Mouse (Mus musculus): ENCODE measurements around the gene Kcnj9.

Gene Kcnj9

GRCm38 (mm10) chr1:172323801-172324359 lies 5.2 kb downstream of the Kcnj9 start:
- no peak for TF ChIP-seq GATA4 (IDR thresholded peaks at IDR 0.05; ENCODE audit: insufficient replicate concordance, low read length)

- TF ChIP-seq GATA4 (IDR thresholded peaks at IDR 0.05; ENCODE audit: insufficient replicate concordance, low read length) = no peak
Observed at GRCm38 (mm10) chr1:172323298-172323697, 5.8 kb downstream of the Kcnj9 start.

GRCm38 (mm10) chr1:172322725-172323124 lies 6.4 kb downstream of the Kcnj9 start:
- TF ChIP-seq GATA4 (IDR thresholded peaks at IDR 0.05; ENCODE audit: insufficient replicate concordance, low read length) = no peak

DNA sequence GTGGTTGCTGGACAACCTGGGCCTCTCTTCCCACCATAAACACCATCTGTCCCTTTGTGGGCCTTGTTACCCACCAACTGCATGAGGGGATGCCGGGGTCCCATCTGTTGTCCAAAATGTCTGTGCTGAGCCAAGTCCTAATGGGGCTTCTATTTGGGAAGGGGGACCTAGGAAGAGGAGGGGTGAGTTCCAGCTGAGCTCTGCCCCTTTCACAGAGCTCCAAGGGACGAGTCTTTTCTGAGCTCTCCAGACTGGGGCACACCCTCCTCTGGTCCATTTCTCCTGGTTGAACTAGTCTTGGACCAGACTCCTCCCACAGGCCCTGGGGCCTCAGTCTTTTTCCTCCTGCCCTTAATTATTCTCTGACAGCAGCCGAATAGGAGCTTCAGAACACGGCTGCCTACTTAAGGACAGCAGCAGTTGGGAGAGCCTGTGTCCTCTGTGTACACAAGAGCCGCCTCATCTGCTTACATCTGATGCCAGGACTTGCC lies 9.2 kb downstream of the Kcnj9 start:
- no peak for TF ChIP-seq GATA4 (IDR thresholded peaks at IDR 0.05; ENCODE audit: insufficient replicate concordance, low read length)

DNA sequence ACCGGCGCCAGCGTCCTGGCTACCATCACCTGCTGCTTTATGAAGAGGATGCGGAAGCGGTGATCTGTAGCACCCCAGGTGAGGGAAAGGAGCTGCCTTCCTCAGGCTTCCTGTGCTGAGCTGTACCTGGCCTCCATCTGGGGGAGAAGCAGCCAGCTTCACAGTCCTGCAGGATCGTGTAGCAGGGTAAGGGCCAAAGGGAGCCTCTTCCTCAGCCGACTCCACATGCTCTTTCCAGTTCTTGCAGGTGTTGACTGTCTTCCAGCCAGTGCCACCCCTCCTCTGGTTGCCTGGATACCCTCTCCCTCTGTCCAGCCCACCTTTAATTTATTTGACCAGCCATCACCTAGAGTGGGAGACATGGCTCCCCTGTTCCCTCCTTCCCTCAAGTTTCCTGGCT lies 9.8 kb downstream of the Kcnj9 start:
- no peak for TF ChIP-seq GATA4 (IDR thresholded peaks at IDR 0.05; ENCODE audit: insufficient replicate concordance, low read length)

DNA sequence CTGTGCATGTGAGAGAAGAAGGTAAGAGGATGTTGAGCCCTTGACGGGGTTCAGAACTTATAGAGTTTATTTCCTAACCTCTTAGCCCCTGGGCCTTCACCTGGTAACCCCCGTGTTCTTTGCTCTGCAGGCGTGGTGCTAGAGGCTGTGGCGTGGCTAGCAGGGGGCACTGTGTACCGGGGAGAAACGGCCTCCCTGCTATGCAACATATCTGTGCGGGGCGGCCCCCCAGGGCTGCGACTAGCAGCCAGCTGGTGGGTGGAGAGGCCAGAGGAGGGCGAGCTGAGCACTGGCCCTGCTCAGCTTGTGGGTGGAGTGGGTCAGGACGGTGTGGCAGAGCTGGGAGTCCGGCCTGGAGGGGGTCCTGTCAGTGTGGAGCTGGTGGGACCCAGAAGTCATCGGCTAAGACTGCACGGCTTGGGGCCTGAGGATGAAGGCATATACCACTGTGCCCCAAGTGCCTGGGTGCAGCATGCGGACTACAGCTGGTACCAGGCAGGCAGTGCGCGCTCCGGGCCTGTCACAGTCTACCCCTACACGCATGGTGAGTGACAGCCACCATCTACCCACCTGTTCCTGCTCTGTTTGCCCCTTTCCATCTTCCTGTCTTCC lies 10.6 kb downstream of the Kcnj9 start:
- TF ChIP-seq GATA4 (IDR thresholded peaks at IDR 0.05; ENCODE audit: insufficient replicate concordance, low read length) = no peak

GRCm38 (mm10) chr1:172317946-172318345 lies 11.2 kb downstream of the Kcnj9 start:
- TF ChIP-seq GATA4 (IDR thresholded peaks at IDR 0.05; ENCODE audit: insufficient replicate concordance, low read length) = no peak

GRCm38 (mm10) chr1:172317431-172317830 lies 11.7 kb downstream of the Kcnj9 start:
- TF ChIP-seq GATA4 (IDR thresholded peaks at IDR 0.05; ENCODE audit: insufficient replicate concordance, low read length) = no peak

DNA sequence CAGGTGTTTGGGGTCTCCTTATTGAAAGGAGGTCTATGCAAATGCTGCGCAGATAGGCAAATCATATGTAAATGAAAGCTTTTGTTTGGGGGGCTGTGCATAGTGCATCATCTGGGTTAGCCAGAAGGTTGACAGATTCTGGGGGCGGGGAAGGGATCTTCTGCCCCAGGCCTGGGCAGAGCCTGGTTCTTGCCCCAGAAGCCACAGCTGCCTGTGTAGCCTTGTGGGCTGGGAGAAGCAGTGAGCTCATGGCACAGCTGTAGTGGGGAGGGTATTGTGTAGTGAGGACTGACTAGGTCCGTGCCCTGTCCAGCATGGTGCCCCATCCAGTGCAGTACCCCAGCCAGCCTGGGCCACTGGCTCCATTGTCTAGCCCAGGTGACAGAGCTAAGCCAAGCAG lies 14.2 kb downstream of the Kcnj9 start:
- no peak for TF ChIP-seq GATA4 (IDR thresholded peaks at IDR 0.05; ENCODE audit: insufficient replicate concordance, low read length)

- no peak for TF ChIP-seq GATA4 (IDR thresholded peaks at IDR 0.05; ENCODE audit: insufficient replicate concordance, low read length)
Observed at GRCm38 (mm10) chr1:172313613-172314411, 15.3 kb downstream of the Kcnj9 start.

GRCm38 (mm10) chr1:172312768-172313561 lies 16.2 kb downstream of the Kcnj9 start:
- no peak for TF ChIP-seq GATA4 (IDR thresholded peaks at IDR 0.05; ENCODE audit: insufficient replicate concordance, low read length)

DNA sequence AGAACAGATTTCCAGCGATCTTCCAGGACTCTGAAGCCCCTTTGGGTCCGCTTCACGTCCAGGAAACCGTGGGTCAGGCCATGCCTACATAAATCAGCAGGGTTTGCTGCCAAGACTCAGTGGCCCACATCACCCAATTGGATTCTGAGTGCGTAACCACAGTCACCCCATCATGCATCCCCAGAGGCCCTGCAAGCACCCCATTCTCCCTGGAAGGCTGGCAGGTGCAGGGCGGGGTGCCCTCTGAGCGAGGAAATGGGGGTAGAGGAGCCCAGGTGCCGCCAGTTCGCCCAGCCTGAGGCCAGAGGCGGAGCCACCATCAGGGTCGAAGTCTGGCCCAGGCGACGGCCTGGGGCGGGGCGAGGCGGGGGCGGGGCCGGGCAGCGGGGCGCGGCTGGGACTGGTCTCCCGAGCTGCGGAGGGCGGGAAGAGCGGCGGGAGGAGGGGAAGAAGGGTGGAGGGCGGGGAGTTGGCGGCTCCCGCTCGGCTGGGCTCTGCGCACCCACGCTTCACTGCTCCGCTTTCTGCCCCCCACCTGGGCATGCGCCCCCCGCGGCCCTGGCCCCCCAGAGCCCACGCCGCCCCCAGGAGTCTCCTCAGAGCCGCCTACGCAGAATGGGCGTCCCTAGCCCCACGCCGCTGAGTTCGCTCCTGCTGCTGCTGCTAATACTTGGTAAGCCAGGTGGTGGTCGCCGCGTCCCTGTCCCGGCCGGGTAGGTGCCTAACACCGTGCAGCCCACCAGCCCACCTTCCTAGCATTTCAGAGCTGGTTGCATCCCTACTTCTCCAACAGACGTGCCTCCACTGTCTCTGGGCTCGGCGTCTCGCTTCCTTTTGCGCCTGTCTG lies 17.0 kb downstream of the Kcnj9 start:
- TF ChIP-seq GATA4 (IDR thresholded peaks at IDR 0.05; ENCODE audit: insufficient replicate concordance, low read length) = no peak

GRCm38 (mm10) chr1:172311248-172311906 lies 17.7 kb downstream of the Kcnj9 start:
- TF ChIP-seq GATA4 (IDR thresholded peaks at IDR 0.05; ENCODE audit: insufficient replicate concordance, low read length) = no peak

All from liver, adult (tissue).